Mouse (Mus musculus): ENCODE results near the gene Mri1. TPM values are rescaled to one million over a fixed set of nuclear protein-coding genes. Genes with fewer than 3 reads are reported as not detected.

Gene Mri1
- total and polyA plus RNA-seq, 3 experiments: 58.6 to 102 (median 62.1) TPM

- TF ChIP-seq JUND (conservative IDR thresholded peaks at IDR 0.05; ENCODE audit: low read depth, low read length): no peak
These were observed 53.0 kb downstream of the Mri1 start (continued) for GRCm38 (mm10) chr8:84203975-84204772.

GRCm38 (mm10) chr8:84202938-84203917 lies 53.9 kb downstream of the Mri1 start:
- DNase-seq (ENCODE audit: extremely low read depth): peak; percentile 72
- dilution Hi-C loops (cut with MboI; ENCODE audit: extremely low pct_ligation_motif_present, extremely low pct_unique_long_range_greater_than_20kb, low sequenced_read_pairs): no loop called here
- H3K4me2 ChIP-seq (ENCODE audit: insufficient read depth, low read depth, poor library complexity, severe bottlenecking): peak overlapping the region; percentile 84
- peaks cover 26 to 63% of the 10 kb centered on the region in 2 experiments for H3K4me1 ChIP-seq (ENCODE audit: control insufficient read depth in 1 of 2, insufficient read depth in 2 of 2)
- H3K27me3 ChIP-seq (replicated peaks): no peaks in the 10 kb centered on the region
- peak overlapping the region; percentile 71 to 96 (median 82) for H3K4me3 ChIP-seq (replicated peaks in 1 of 3; ENCODE audit: low read depth in 2 of 3, low read length in 2 of 3, poor library complexity in 1 of 3)
- TF ChIP-seq ZC3H11A (IDR thresholded peaks at IDR 0.05; ENCODE audit: low read depth, low read length) (no peak), ELF1 (IDR thresholded peaks at IDR 0.05; ENCODE audit: low read depth, low read length) (no peak), POLR2A (IDR thresholded peaks at IDR 0.05; ENCODE audit: low read depth, low read length) (peak; percentile 68; the same call in 1 of the 2 replicates), SIN3A (IDR thresholded peaks at IDR 0.05; ENCODE audit: low read length) (0 out of 2 replicates have a peak, but pooled peaks have one; percentile 53), JUN (IDR thresholded peaks at IDR 0.05; ENCODE audit: insufficient read depth, low read depth, low read length) (no peak), RCOR1 (conservative IDR thresholded peaks at IDR 0.05; ENCODE audit: low read depth, low read length) (no peak), JUND (conservative IDR thresholded peaks at IDR 0.05; ENCODE audit: low read depth, low read length) (no peak), MXI1 (IDR thresholded peaks at IDR 0.05; ENCODE audit: low read depth, low read length) (peak; percentile 4; the same call in 1 of the 2 replicates), IRF4 (IDR thresholded peaks at IDR 0.05; ENCODE audit: low read depth, low read length) (peak; percentile 33; the same call in 1 of the 2 replicates), TCF12 (IDR thresholded peaks at IDR 0.05; ENCODE audit: low read depth, low read length) (no peak; the same call in 1 of the 2 replicates), RAD21 (IDR thresholded peaks at IDR 0.05; ENCODE audit: low read depth, low read length) (no peak), UBTF (IDR thresholded peaks at IDR 0.05; ENCODE audit: low read depth, low read length) (0 out of 2 replicates have a peak, but pooled peaks have one; percentile 21), CHD2 (IDR thresholded peaks at IDR 0.05; ENCODE audit: low read length) (peak; percentile 37; the same call in 1 of the 2 replicates), CHD1 (IDR thresholded peaks at IDR 0.05; ENCODE audit: low read depth, low read length) (no peak), ETS1 (conservative IDR thresholded peaks at IDR 0.05; ENCODE audit: low read depth, low read length) (no peak), MAFK (IDR thresholded peaks at IDR 0.05; ENCODE audit: insufficient replicate concordance, low read length) (no peak), MEF2A (IDR thresholded peaks at IDR 0.05; ENCODE audit: borderline replicate concordance, low read depth, low read length) (0 out of 2 replicates have a peak, but pooled peaks have one; percentile 28), GABPA (IDR thresholded peaks at IDR 0.05; ENCODE audit: insufficient replicate concordance, low read depth, low read length) (no peak), TBP (conservative IDR thresholded peaks at IDR 0.05; ENCODE audit: low read depth, low read length) (0 out of 2 replicates have a peak, but pooled peaks have one; percentile 28), KAT2A (IDR thresholded peaks at IDR 0.05; ENCODE audit: insufficient replicate concordance, low read length) (no peak), ZMIZ1 (IDR thresholded peaks at IDR 0.05; ENCODE audit: low read depth, low read length) (no peak), POLR2AphosphoS2 (IDR thresholded peaks at IDR 0.05; ENCODE audit: low read depth, low read length) (no peak), SMC3 (IDR thresholded peaks at IDR 0.05; ENCODE audit: low read depth, low read length) (no peak), PAX5 (IDR thresholded peaks at IDR 0.05; ENCODE audit: low read length) (no peak), HCFC1 (IDR thresholded peaks at IDR 0.05; ENCODE audit: low read depth, low read length) (no peak), ZNF384 (IDR thresholded peaks at IDR 0.05; ENCODE audit: low read depth, low read length) (no peak), USF1 (IDR thresholded peaks at IDR 0.05; ENCODE audit: low read depth, low read length) (no peak), MAZ (IDR thresholded peaks at IDR 0.05; ENCODE audit: low read depth, low read length) (no peak; the same call in 1 of the 2 replicates)
- peaks cover 28% of the 10 kb centered on the region for H3K79me2 ChIP-seq (replicated peaks; ENCODE audit: control insufficient read depth, extremely low read depth, insufficient read depth, poor library complexity, severe bottlenecking)
- H3K9ac ChIP-seq (ENCODE audit: insufficient read depth, low read depth): peak overlapping the region; percentile 93
- H3K27ac ChIP-seq (ENCODE audit: insufficient read depth, low read depth): peak overlapping the region; percentile 94
- peaks cover 13 to 33% of the 10 kb centered on the region in 2 experiments for H3K36me3 ChIP-seq (replicated peaks in 1 of 2; ENCODE audit: control insufficient read depth in 1 of 2, insufficient read depth in 1 of 2, low read length in 1 of 2)
- H3K9me3 ChIP-seq (replicated peaks; ENCODE audit: low read length): no peaks in the 10 kb centered on the region
- in situ Hi-C loops (cut with MboI; ENCODE audit: low pct_ligation_motif_present, low pct_unique_long_range_greater_than_20kb, low sequenced_read_pairs): loop anchor here (25.0 kb wide), 1 partner anchor 159 kb away; no protein-coding TSS in a partner anchor
